Mouse (Mus musculus) neural tube, embryonic 14.5 days (tissue): Measurements from ENCODE around the gene Gm17428. TPM values are rescaled to one million over a fixed set of nuclear protein-coding genes. Genes with fewer than 3 reads are reported as not detected.
"Not testable (repeated sequence)": the region's sequence is repeated elsewhere in the genome, so short reads cannot be mapped to it uniquely, and the experiment has no call there.

ENCODE experiments used
- ATAC-seq: fragments of 200-750 bp; cut with Nextera tagmentation; 2 replicates; pipeline ENCODE4 v1.8.0; 2017; ENCODE audit warnings: low read depth, mild to moderate bottlenecking, moderate TSS enrichment, moderate library complexity
- H3K27ac ChIP-seq: fragments of 300-500 bp; sonication (generic); 2 replicates; pipeline ENCODE4 v1.5.1; 2014; ENCODE audit warnings: low read depth, mild to moderate bottlenecking, control low read depth, low read length, moderate library complexity, mixed read lengths
- H3K27me3 ChIP-seq: fragments of 300-500 bp; sonication (generic); 2 replicates; pipeline ENCODE4 v1.6.1; 2014; ENCODE audit warnings: low read length; ENCODE audit not compliant: control insufficient read depth, insufficient read depth
- H3K36me3 ChIP-seq: fragments of 300-500 bp; sonication (generic); 2 replicates; pipeline ENCODE4 v1.6.1; 2014; ENCODE audit warnings: low read length, mixed read lengths; ENCODE audit not compliant: control insufficient read depth, insufficient read depth
- H3K4me1 ChIP-seq: fragments of 300-500 bp; sonication (generic); 2 replicates; pipeline ENCODE4 v1.6.1; 2014; ENCODE audit warnings: low read length; ENCODE audit not compliant: control insufficient read depth, insufficient read depth
- H3K4me2 ChIP-seq: fragments of 300-500 bp; sonication (generic); 2 replicates; pipeline ENCODE4 v1.6.1; 2014; ENCODE audit warnings: mild to moderate bottlenecking, low read depth, low read length, control low read depth
- H3K4me3 ChIP-seq: fragments of 300-500 bp; sonication (generic); 2 replicates; pipeline ENCODE4 v1.5.1; 2014; ENCODE audit warnings: low read depth, low read length, control low read depth, mixed read lengths
- H3K9ac ChIP-seq: fragments of 300-500 bp; sonication (generic); replicated peaks from 2 replicates; pipeline ENCODE4 v1.6.1; 2014; ENCODE audit warnings: low read depth, mild to moderate bottlenecking, control low read depth, low read length, mixed read lengths
- H3K9me3 ChIP-seq: fragments of 300-500 bp; sonication (generic); 2 replicates; pipeline ENCODE4 v1.6.1; 2016; ENCODE audit warnings: low read length; ENCODE audit not compliant: control insufficient read depth
- WGBS: fragments of 180-500 bp; shearing (Covaris S2); extraction: QIAGEN DNeasy Blood & Tissue Kit; methylation state at CpG from one replicate; pipeline ENCODE4 v1.1.7; 2014; 5-methylcytosine and 5-hydroxymethylcytosine counted together
- polyA plus RNA-seq: library from polyadenylated mRNA; unstranded; fragments of >200 nt; fragmentation: Nextera tagmentation; extraction: Ambion mirVana; gene quantifications from 2 replicates; pipeline ENCODE4 v1.2.1, GENCODE M21; 2014

Gm17428 gene
- polyA plus RNA-seq, 1 experiment from 2014 or later: not detected

- Histone ChIP-seq H3K36me3 (no peaks in the 10 kb centered on the region), H3K9ac (no peak overlapping the region), H3K27me3 (no peaks in the 10 kb centered on the region), H3K4me1 (no peaks in the 10 kb centered on the region), H3K27ac (no peak overlapping the region), H3K4me2 (no peak overlapping the region), H3K4me3 (no peak overlapping the region), H3K9me3 (no peaks in the 10 kb centered on the region)
- ATAC-seq: no peak
These were observed 8.4 kb upstream of the Gm17428 start for GRCm38 (mm10) chr14:54968344-54968743.

GRCm38 (mm10) chr14:54972786-54973185 lies 3.9 kb upstream of the Gm17428 start:
- not testable (repeated sequence) for H3K27me3 ChIP-seq, H3K36me3 ChIP-seq, H3K27ac ChIP-seq, H3K9me3 ChIP-seq, H3K4me2 ChIP-seq, H3K4me1 ChIP-seq, ATAC-seq, H3K9ac ChIP-seq, H3K4me3 ChIP-seq
- 97% methylated on average over 8 of the region's 11 CpGs for WGBS

GRCm38 (mm10) chr14:54974068-54974791 lies 2.5 kb upstream of the Gm17428 start:
- Histone ChIP-seq H3K9ac (no peak overlapping the region), H3K4me2 (no peak overlapping the region), H3K9me3 (no peaks in the 10 kb centered on the region), H3K27me3 (no peaks in the 10 kb centered on the region), H3K4me3 (no peak overlapping the region), H3K4me1 (peaks cover 7% of the 10 kb centered on the region; the same call in 1 of the 2 replicates), H3K36me3 (no peaks in the 10 kb centered on the region), H3K27ac (peak overlapping the region; percentile 70)
- 74% methylated on average over 6 of the region's 6 CpGs for WGBS
- peak; percentile 31; the same call in 1 of the 2 replicates for ATAC-seq

- peaks cover 7% of the 10 kb centered on the region; the same call in 1 of the 2 replicates for H3K4me1 ChIP-seq
- no peak for ATAC-seq
- WGBS: 90% methylated on average over 8 of the region's 8 CpGs
- H3K9ac ChIP-seq: no peak overlapping the region
- no peaks in the 10 kb centered on the region for H3K27me3 ChIP-seq
- no peak overlapping the region for H3K4me2 ChIP-seq
- no peaks in the 10 kb centered on the region for H3K36me3 ChIP-seq
- no peak overlapping the region for H3K27ac ChIP-seq
- H3K4me3 ChIP-seq: no peak overlapping the region
- no peaks in the 10 kb centered on the region for H3K9me3 ChIP-seq
These were observed 1.9 kb downstream of the Gm17428 start for GRCm38 (mm10) chr14:54978664-54979063.

- no peaks in the 10 kb centered on the region for H3K27me3 ChIP-seq
- no peaks in the 10 kb centered on the region for H3K36me3 ChIP-seq
- 96% methylated on average over 7 of the region's 7 CpGs for WGBS
- no peak overlapping the region for H3K4me3 ChIP-seq
- no peak overlapping the region for H3K9ac ChIP-seq
- no peak overlapping the region for H3K27ac ChIP-seq
- no peak for ATAC-seq
- H3K4me2 ChIP-seq: no peak overlapping the region
- H3K4me1 ChIP-seq: no peaks in the 10 kb centered on the region
- H3K9me3 ChIP-seq: no peaks in the 10 kb centered on the region
These were observed 5.2 kb downstream of the Gm17428 start for GRCm38 (mm10) chr14:54981934-54982333.

- H3K9me3 ChIP-seq, H3K27ac ChIP-seq, H3K27me3 ChIP-seq, H3K36me3 ChIP-seq, H3K9ac ChIP-seq, H3K4me1 ChIP-seq, ATAC-seq, H3K4me2 ChIP-seq, H3K4me3 ChIP-seq: not testable (repeated sequence)
- WGBS: 95% methylated on average over 9 of the region's 9 CpGs
These were observed 11.7 kb downstream of the Gm17428 start for GRCm38 (mm10) chr14:54988350-54988874.

GRCm38 (mm10) chr14:54988882-54989281 lies 12.1 kb downstream of the Gm17428 start:
- Histone ChIP-seq H3K9ac (no peak overlapping the region), H3K27ac (no peak overlapping the region), H3K4me2 (no peak overlapping the region), H3K4me3 (no peak overlapping the region), H3K36me3 (no peaks in the 10 kb centered on the region), H3K4me1 (no peaks in the 10 kb centered on the region), H3K9me3 (no peaks in the 10 kb centered on the region), H3K27me3 (no peaks in the 10 kb centered on the region)
- ATAC-seq: no peak
- 93% methylated on average over 13 of the region's 13 CpGs for WGBS

- Histone ChIP-seq H3K27me3 (no peaks in the 10 kb centered on the region), H3K9me3 (no peaks in the 10 kb centered on the region), H3K36me3 (no peaks in the 10 kb centered on the region), H3K9ac (no peak overlapping the region), H3K4me2 (no peak overlapping the region), H3K27ac (no peak overlapping the region), H3K4me1 (no peaks in the 10 kb centered on the region), H3K4me3 (no peak overlapping the region)
- 91% methylated on average over 8 of the region's 8 CpGs for WGBS
- ATAC-seq: no peak
These were observed 13.2 kb downstream of the Gm17428 start for GRCm38 (mm10) chr14:54989886-54990441.

- H3K4me3 ChIP-seq: no peak overlapping the region
- 88% methylated on average over 10 of the region's 10 CpGs for WGBS
- H3K4me1 ChIP-seq: no peaks in the 10 kb centered on the region
- no peaks in the 10 kb centered on the region for H3K27me3 ChIP-seq
- H3K27ac ChIP-seq: no peak overlapping the region
- H3K4me2 ChIP-seq: no peak overlapping the region
- no peaks in the 10 kb centered on the region for H3K9me3 ChIP-seq
- H3K36me3 ChIP-seq: no peaks in the 10 kb centered on the region
- H3K9ac ChIP-seq: no peak overlapping the region
- no peak for ATAC-seq
These were observed 15.5 kb downstream of the Gm17428 start for GRCm38 (mm10) chr14:54992196-54992595.
